Mouse (Mus musculus) lung, embryonic 14.5 days (tissue): ENCODE results near the gene Pwp2. TPM values are rescaled to one million over a fixed set of nuclear protein-coding genes. Genes with fewer than 3 reads are reported as not detected.
"Not testable (repeated sequence)": the region's sequence is repeated elsewhere in the genome, so short reads cannot be mapped to it uniquely, and the experiment has no call there.

Experiments
- ATAC-seq: fragments of 200-750 bp; cut with Nextera tagmentation; 2 replicates; pipeline ENCODE4 v1.8.0; 2017; ENCODE audit warnings: mild to moderate bottlenecking, moderate TSS enrichment, moderate library complexity; ENCODE audit not compliant: insufficient read depth
- DNase-seq: peaks from one replicate; pipeline ENCODE4 v3.0.0-alpha.2; 2015
- H3K27ac ChIP-seq: fragments of 300-500 bp; sonication (generic); 2 replicates; pipeline ENCODE4 v1.5.1; 2014; ENCODE audit warnings: low read depth, mild to moderate bottlenecking, moderate library complexity
- H3K27me3 ChIP-seq: fragments of 300-500 bp; sonication (generic); 2 replicates; pipeline ENCODE4 v1.6.1; 2014; ENCODE audit warnings: low read length, control low read depth; ENCODE audit not compliant: insufficient read depth
- H3K36me3 ChIP-seq: fragments of 300-500 bp; sonication (generic); 2 replicates; pipeline ENCODE4 v1.6.1; 2014; ENCODE audit warnings: control low read depth; ENCODE audit not compliant: insufficient read depth
- H3K4me1 ChIP-seq: fragments of 300-500 bp; sonication (generic); 2 replicates; pipeline ENCODE4 v1.6.1; 2014; ENCODE audit warnings: antibody characterized with exemption, control low read depth; ENCODE audit not compliant: insufficient read depth
- H3K4me2 ChIP-seq: fragments of 300-500 bp; sonication (generic); 2 replicates; pipeline ENCODE4 v1.6.1; 2014; ENCODE audit warnings: mild to moderate bottlenecking
- H3K4me3 ChIP-seq: fragments of 300-500 bp; sonication (generic); 2 replicates; pipeline ENCODE4 v1.5.1; 2014; ENCODE audit warnings: low read depth, low read length
- H3K9ac ChIP-seq: fragments of 300-500 bp; sonication (generic); 2 replicates; pipeline ENCODE4 v1.6.1; 2014
- H3K9me3 ChIP-seq: fragments of 300-500 bp; sonication (generic); 2 replicates; pipeline ENCODE4 v1.6.1; 2016; ENCODE audit warnings: low read depth, low read length, control low read depth
- CTCF ChIP-seq: IDR thresholded peaks from 2 replicates; pipeline ENCODE4 v1.5.1; 2016; ENCODE audit warnings: antibody characterized with exemption, low read depth
- WGBS: fragments of 180-500 bp; shearing (Covaris S2); extraction: QIAGEN DNeasy Blood & Tissue Kit; methylation state at CpG from one replicate; pipeline ENCODE4 v1.1.7; 2014; 5-methylcytosine and 5-hydroxymethylcytosine counted together
- polyA plus RNA-seq: library from polyadenylated mRNA; unstranded; fragments of >200 nt; fragmentation: Nextera tagmentation; extraction: Ambion mirVana; gene quantifications from 2 replicates; pipeline ENCODE4 v1.2.1, GENCODE M21; 2014

The Pwp2 gene
- polyA plus RNA-seq, 1 experiment from 2014 or later = 21.8 TPM

DNA sequence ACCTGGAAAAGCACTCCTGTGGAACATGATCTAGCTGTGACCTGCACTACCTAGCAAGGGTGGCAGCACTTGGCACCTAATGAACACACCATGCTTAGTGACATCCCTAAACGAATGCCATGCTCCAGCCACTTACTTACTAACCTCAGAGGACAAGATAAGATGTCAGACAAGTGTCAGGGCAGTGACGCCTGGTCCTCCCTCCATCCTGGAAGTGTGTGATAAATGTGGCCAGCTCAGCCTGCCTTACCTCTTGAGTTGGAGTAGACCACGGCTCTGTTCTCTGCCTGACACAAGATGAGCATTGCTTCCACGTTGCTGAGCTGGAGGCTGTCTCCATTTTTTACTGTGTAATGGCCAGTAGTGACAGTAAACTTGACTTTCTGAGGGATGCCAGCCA is 16.2 kb upstream of the Pwp2 start:
- H3K27ac ChIP-seq = no peak overlapping the region
- H3K4me2 ChIP-seq = no peak overlapping the region
- peaks cover 83% of the 10 kb centered on the region for H3K36me3 ChIP-seq
- DNase-seq (no peak), ATAC-seq (no peak)
- H3K27me3 ChIP-seq = no peaks in the 10 kb centered on the region
- H3K9me3 ChIP-seq = no peaks in the 10 kb centered on the region
- H3K4me3 ChIP-seq = no peak overlapping the region
- no peak overlapping the region for H3K9ac ChIP-seq
- TF ChIP-seq CTCF = no peak
- H3K4me1 ChIP-seq = no peaks in the 10 kb centered on the region
- 79% methylated on average over 4 of the region's 4 CpGs for WGBS

GRCm38 (mm10) chr10:78192933-78193332 is 8.0 kb upstream of the Pwp2 start:
- no peak overlapping the region for H3K27ac ChIP-seq
- DNase-seq = no peak
- no peak for TF ChIP-seq CTCF
- H3K9ac ChIP-seq = no peak overlapping the region
- H3K4me3 ChIP-seq = no peak overlapping the region
- 92% methylated on average over 5 of the region's 5 CpGs for WGBS
- no peaks in the 10 kb centered on the region for H3K9me3 ChIP-seq
- ATAC-seq = no peak
- peaks cover 86% of the 10 kb centered on the region for H3K36me3 ChIP-seq
- H3K4me1 ChIP-seq = no peaks in the 10 kb centered on the region
- H3K27me3 ChIP-seq = no peaks in the 10 kb centered on the region
- no peak overlapping the region for H3K4me2 ChIP-seq

- not testable (repeated sequence) for H3K9ac ChIP-seq, H3K27me3 ChIP-seq, H3K27ac ChIP-seq, ATAC-seq, H3K4me2 ChIP-seq, H3K4me1 ChIP-seq, DNase-seq, H3K9me3 ChIP-seq, H3K4me3 ChIP-seq
- H3K36me3 ChIP-seq = peaks cover 64% of the 10 kb centered on the region
- WGBS = 66% methylated on average over 4 of the region's 4 CpGs
Observed at GRCm38 (mm10) chr10:78186076-78186475, 1.1 kb upstream of the Pwp2 start.

- peak overlapping the region; percentile 81 for H3K27ac ChIP-seq
- H3K4me1 ChIP-seq = no peaks in the 10 kb centered on the region
- peaks cover 64% of the 10 kb centered on the region for H3K36me3 ChIP-seq
- ATAC-seq = peak; percentile 38; the same call in 1 of the 2 replicates
- WGBS = 13% methylated on average over 9 of the region's 9 CpGs
- H3K9ac ChIP-seq = peak overlapping the region; percentile 63
- TF ChIP-seq CTCF = no peak
- peak overlapping the region; percentile 61 for H3K4me3 ChIP-seq
- peak overlapping the region; percentile 92 for H3K4me2 ChIP-seq
- no peaks in the 10 kb centered on the region for H3K27me3 ChIP-seq
- DNase-seq = no peak
- H3K9me3 ChIP-seq = no peaks in the 10 kb centered on the region
Observed at GRCm38 (mm10) chr10:78185381-78185725, 404 bp upstream of the Pwp2 start.

DNA sequence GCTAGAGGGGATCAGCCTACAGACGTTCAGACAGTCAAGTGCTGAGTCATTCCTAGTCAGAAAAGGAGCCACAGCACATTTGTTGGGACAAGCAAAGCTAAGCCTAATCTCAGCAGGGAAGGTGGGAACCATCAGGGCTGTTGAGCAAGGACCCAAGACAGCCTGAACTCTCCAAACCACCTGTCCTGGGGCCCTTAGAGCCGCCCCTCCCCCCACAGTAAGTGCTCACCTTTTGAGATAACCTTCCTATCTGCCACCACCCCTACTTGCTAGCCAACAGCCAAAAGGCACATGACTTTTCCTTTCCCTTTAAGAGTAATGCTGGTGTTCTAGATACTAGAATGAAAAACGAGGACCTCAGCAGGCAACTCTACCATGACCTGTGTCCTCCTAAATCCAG is 1.4 kb downstream of the Pwp2 start:
- H3K4me1 ChIP-seq = no peaks in the 10 kb centered on the region
- peak overlapping the region; percentile 92 for H3K4me2 ChIP-seq
- H3K27ac ChIP-seq = no peak overlapping the region
- TF ChIP-seq CTCF = no peak
- no peaks in the 10 kb centered on the region for H3K9me3 ChIP-seq
- no peak for DNase-seq
- H3K9ac ChIP-seq = no peak overlapping the region
- ATAC-seq = no peak
- H3K4me3 ChIP-seq = no peak overlapping the region
- H3K36me3 ChIP-seq = peaks cover 64% of the 10 kb centered on the region
- H3K27me3 ChIP-seq = no peaks in the 10 kb centered on the region
- WGBS = 70% methylated on average over 3 of the region's 3 CpGs

DNA sequence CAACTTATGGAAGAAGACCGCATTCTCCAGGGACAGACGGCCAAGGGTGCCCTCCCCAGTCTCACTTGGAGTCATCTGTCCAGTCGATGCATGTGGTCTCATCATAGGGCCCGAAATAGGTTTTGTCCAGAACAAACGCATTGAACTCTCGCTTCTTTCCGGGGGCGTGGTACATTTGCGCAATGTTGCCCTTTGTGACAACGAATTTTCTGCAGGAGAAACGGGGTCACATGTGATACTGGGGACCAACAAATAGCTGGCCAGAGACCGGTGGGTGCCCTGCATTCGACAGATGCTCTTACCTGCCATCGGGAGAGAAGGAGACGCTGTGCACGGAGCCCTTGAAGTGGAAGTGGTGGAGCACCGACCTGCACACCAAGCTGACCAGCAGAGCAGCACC is 2.6 kb downstream of the Pwp2 start:
- H3K27me3 ChIP-seq = no peaks in the 10 kb centered on the region
- DNase-seq = no peak
- H3K9ac ChIP-seq = no peak overlapping the region
- no peak for TF ChIP-seq CTCF
- H3K4me1 ChIP-seq = no peaks in the 10 kb centered on the region
- H3K36me3 ChIP-seq = peaks cover 64% of the 10 kb centered on the region
- H3K4me2 ChIP-seq = no peak overlapping the region
- H3K9me3 ChIP-seq = no peaks in the 10 kb centered on the region
- WGBS = 94% methylated on average over 17 of the region's 17 CpGs
- no peak overlapping the region for H3K27ac ChIP-seq
- no peak overlapping the region for H3K4me3 ChIP-seq
- no peak for ATAC-seq

DNA sequence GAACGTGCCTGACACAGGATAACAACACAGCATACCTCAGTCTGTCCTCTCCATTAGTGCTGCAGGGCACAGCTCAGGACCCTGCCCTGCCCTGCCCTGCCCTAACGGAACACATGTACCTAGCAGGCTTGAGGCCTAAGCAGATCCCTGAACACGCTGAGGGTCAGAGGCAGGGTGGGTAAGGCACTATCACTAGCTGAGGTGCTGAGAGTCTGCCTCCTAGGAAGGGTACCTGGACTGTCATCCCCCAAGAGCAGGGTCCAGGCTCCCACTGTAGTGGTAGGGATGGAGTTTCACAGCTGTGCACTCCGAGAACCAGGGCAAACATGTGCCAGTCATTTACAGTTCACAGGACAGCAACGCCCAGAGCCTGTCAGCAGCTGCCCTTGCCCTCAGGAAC is 10.5 kb downstream of the Pwp2 start:
- DNase-seq = no peak

DNA sequence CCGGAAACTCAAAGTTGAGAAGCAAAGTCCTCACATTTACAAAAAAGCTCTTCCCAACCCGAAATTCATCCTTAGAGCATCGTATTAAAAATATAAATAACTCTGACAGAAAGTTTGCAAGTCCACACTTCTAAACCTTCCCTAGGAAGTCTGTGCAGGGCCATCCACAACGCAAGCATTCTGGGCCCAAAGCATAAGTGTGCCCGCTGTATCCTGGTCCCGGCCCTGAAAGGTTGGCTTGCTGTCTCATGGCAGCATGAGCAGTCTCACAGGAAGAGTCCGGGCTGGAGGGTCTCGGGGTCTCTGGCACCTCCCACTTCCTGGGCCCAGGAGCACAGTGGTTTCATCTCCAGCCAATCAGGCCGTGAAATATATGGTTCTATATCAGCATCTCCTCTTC is 13.4 kb downstream of the Pwp2 start:
- Histone ChIP-seq H3K4me3 (no peak overlapping the region), H3K9me3 (no peaks in the 10 kb centered on the region), H3K9ac (no peak overlapping the region), H3K36me3 (peaks cover 75% of the 10 kb centered on the region), H3K27me3 (no peaks in the 10 kb centered on the region), H3K27ac (no peak overlapping the region), H3K4me2 (no peak overlapping the region), H3K4me1 (peaks cover 6% of the 10 kb centered on the region; the same call in 1 of the 2 replicates)
- no peak for ATAC-seq
- no peak for TF ChIP-seq CTCF
- DNase-seq = no peak
- WGBS = 86% methylated on average over 9 of the region's 9 CpGs

More for the DNA sequence above, 10.5 kb downstream of the Pwp2 start:
- Histone ChIP-seq H3K4me1 (no peaks in the 10 kb centered on the region), H3K27me3 (no peaks in the 10 kb centered on the region), H3K9ac (no peak overlapping the region), H3K4me2 (no peak overlapping the region), H3K27ac (no peak overlapping the region), H3K36me3 (peaks cover 90% of the 10 kb centered on the region), H3K9me3 (no peaks in the 10 kb centered on the region), H3K4me3 (no peak overlapping the region)
- WGBS = 86% methylated on average over 5 of the region's 5 CpGs
- TF ChIP-seq CTCF = no peak
- no peak for ATAC-seq
